Mouse (Mus musculus): ENCODE measurements around the gene Scrn1. TPM values are rescaled to one million over a fixed set of nuclear protein-coding genes. Genes with fewer than 3 reads are reported as not detected.
A peak's percentile ranks its signal among the peaks of the same experiment; 100 is the strongest.

Scrn1 gene
- polyA plus RNA-seq, 1 experiment from 2014 or later: 6.4 TPM

DNA sequence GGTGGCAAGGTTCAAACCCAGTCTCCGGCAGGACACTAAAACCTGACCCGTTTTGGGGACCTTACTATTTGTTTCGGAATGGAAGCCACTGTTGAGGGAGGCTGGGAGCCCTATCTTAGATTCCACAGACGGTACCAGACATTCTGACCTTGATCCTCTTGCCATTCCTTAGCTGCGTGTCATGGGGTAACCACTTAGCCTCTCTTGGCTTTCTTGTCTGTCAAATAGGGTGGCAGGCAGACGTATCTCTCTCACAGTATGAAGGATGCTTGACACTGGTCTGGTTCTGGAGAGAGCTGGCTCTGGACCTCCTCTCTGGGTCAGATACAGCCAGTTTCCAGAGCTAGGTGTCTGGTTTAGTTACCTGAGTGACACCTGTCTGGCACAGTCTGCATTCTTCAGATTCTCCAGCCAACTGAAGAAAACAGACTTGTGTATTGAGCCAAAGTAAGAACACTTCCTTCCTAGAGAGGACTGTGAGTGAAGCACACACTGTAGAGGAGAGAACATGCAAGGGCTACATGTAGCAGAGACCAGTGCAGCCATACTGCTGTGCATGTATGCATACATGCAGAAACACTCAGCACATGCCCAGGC, 80.2 kb downstream of the Scrn1 start:
- Histone ChIP-seq H3K36me3 (no peaks in the 10 kb centered on the region), H3K4me1 (peaks cover 13% of the 10 kb centered on the region), H3K27me3 (peaks cover 43% of the 10 kb centered on the region), H3K4me2 (peak overlapping the region; percentile 48), H3K4me3 (no peak overlapping the region), H3K27ac (no peak overlapping the region), H3K9ac (no peak overlapping the region), H3K9me3 (no peaks in the 10 kb centered on the region)
- ATAC-seq (ENCODE audit: insufficient number of reproducible peaks, low FRiP score, low TSS enrichment, low read depth): 0 out of 2 replicates have a peak, but pooled peaks have one; percentile 10
- 26% methylated on average over 6 of the region's 6 CpGs for WGBS

DNA sequence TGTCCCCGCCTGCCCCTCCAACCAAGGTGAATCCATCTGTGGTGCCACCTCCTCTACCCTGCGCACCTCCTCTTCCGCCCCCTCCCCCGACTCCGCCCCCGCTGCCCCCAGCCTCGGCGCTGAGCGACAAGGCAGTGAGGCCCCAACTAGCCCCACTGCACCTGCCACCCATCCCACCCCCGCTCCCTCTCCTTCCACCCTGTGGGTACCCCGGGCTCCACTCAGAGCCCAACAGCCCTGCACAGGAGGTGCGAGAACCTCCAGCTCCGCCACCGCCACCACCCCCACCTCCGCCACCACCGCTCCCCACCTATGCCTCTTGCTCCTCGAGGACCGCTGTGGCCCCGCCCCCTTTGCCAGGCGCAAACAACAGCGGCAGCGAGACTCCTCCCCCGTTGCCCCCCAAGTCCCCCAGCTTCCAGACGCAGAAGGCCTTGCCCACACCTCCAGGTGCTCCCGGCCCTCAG, 80.8 kb downstream of the Scrn1 start:
- no peaks in the 10 kb centered on the region for H3K36me3 ChIP-seq
- peak overlapping the region; percentile 27 for H3K4me3 ChIP-seq
- peaks cover 13% of the 10 kb centered on the region for H3K4me1 ChIP-seq
- H3K9me3 ChIP-seq: no peaks in the 10 kb centered on the region
- peaks cover 43% of the 10 kb centered on the region for H3K27me3 ChIP-seq
- peak overlapping the region; percentile 48 for H3K4me2 ChIP-seq
- no peak overlapping the region for H3K27ac ChIP-seq
- H3K9ac ChIP-seq: no peak overlapping the region
- WGBS: 3% methylated on average over 24 of the region's 25 CpGs
- ATAC-seq (ENCODE audit: insufficient number of reproducible peaks, low FRiP score, low TSS enrichment, low read depth): peak; percentile 30; the same call in 1 of the 2 replicates

DNA sequence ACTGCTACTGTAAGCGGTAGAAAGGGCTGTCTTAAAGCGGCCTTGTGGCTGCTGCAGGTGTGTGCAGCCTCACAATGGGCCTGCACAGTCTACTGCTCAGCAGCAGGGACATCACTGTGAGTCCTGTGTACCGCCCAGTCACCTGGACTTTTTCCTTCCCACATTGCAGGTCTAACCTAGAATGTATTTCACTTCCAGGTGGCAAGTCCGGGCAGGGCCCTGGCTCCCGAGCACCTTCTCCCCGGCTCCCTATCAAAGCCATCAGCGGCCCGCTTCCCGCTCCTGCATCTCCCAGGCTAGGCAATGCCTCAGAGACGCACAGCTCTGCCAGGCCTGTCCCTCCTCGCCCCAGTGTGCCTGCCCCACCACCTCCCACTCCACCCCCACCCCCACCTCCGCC, 81.3 kb downstream of the Scrn1 start:
- Histone ChIP-seq H3K27ac (no peak overlapping the region), H3K4me2 (peak overlapping the region; percentile 48), H3K9ac (no peak overlapping the region), H3K4me3 (no peak overlapping the region), H3K27me3 (peaks cover 43% of the 10 kb centered on the region), H3K4me1 (peaks cover 13% of the 10 kb centered on the region), H3K9me3 (no peaks in the 10 kb centered on the region), H3K36me3 (no peaks in the 10 kb centered on the region)
- WGBS: 24% methylated on average over 11 of the region's 12 CpGs
- peak; percentile 9; the same call in 1 of the 2 replicates for ATAC-seq (ENCODE audit: insufficient number of reproducible peaks, low FRiP score, low TSS enrichment, low read depth)

DNA sequence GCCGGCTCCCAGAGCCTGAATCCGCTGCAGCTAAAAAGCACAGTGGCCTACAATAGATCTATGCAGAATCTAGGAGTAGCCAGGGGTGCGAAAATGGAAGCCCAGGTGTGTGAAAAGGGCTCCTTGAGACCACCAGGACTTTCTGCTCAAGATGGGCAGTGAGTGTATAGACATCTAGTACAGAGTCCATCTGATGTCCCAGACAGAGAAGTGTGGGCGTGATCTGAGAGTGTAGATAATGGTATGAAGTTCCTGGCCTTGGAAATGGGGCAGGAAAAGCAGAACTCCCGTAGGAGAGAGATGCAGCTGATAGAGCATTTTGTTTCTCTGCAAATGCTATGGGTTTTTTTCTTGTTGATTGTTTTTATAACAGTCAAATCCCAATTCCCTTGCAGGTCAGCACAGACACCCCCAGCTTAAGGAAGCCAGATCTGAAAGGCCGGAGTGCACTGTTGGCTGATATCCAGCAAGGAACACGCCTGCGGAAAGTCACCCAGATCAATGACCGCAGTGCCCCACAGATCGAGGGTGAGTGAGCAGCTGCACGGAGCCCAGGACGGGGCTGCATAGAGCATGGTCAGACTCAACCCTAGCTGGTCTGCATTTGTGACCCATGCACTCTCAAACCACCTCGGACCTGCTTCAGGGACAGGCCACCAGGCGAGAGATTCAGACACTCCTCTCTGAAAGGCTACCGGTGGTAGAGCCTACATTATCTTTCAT, 84.7 kb downstream of the Scrn1 start:
- H3K27me3 ChIP-seq: peaks cover 25% of the 10 kb centered on the region
- no peak overlapping the region for H3K4me2 ChIP-seq
- no peak overlapping the region for H3K4me3 ChIP-seq
- H3K36me3 ChIP-seq: no peaks in the 10 kb centered on the region
- WGBS: 83% methylated on average over 15 of the region's 15 CpGs
- peaks cover 15% of the 10 kb centered on the region for H3K4me1 ChIP-seq
- no peak overlapping the region for H3K9ac ChIP-seq
- no peak for ATAC-seq (ENCODE audit: insufficient number of reproducible peaks, low FRiP score, low TSS enrichment, low read depth)
- H3K9me3 ChIP-seq: no peaks in the 10 kb centered on the region
- no peak overlapping the region for H3K27ac ChIP-seq

DNA sequence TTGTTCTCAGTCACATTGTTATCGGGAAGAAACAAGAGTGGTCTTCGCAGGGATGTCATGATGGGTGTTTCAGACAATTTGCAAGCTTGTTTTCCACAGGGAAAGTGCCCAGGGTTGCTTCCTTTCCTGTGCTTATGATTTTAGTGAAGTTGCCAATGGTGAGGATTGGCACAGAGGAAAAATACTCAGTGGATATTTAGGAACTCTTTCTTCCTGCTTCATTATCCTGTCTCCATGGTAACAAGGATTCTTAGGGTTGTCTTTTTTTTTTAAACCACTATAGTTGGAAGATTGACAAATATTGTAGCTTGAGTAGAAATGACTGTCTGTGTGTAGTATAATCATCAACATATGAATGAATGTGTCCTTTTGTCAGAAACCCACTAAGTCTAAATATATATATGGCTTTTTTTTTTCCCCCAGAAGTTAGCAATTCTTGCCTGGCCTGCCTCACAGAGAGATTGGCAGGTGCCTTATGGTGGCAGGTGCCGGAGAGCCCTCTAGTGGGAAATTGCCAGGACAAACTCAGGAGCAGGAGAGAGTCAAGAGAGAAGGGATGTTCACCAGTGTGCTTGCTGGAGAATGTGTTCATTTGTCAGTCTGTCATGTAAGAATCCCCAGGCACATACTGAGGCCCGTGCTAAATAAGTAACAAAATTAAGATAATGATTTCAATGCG, 87.5 kb downstream of the Scrn1 start:
- Histone ChIP-seq H3K4me1 (peaks cover 12% of the 10 kb centered on the region; the same call in 1 of the 2 replicates), H3K27me3 (peaks cover 5% of the 10 kb centered on the region; the same call in 1 of the 2 replicates), H3K4me3 (no peak overlapping the region), H3K36me3 (no peaks in the 10 kb centered on the region), H3K9me3 (no peaks in the 10 kb centered on the region), H3K4me2 (no peak overlapping the region), H3K9ac (no peak overlapping the region), H3K27ac (no peak overlapping the region)
- WGBS: 63% methylated on average over 5 of the region's 5 CpGs
- ATAC-seq (ENCODE audit: insufficient number of reproducible peaks, low FRiP score, low TSS enrichment, low read depth): no peak

DNA sequence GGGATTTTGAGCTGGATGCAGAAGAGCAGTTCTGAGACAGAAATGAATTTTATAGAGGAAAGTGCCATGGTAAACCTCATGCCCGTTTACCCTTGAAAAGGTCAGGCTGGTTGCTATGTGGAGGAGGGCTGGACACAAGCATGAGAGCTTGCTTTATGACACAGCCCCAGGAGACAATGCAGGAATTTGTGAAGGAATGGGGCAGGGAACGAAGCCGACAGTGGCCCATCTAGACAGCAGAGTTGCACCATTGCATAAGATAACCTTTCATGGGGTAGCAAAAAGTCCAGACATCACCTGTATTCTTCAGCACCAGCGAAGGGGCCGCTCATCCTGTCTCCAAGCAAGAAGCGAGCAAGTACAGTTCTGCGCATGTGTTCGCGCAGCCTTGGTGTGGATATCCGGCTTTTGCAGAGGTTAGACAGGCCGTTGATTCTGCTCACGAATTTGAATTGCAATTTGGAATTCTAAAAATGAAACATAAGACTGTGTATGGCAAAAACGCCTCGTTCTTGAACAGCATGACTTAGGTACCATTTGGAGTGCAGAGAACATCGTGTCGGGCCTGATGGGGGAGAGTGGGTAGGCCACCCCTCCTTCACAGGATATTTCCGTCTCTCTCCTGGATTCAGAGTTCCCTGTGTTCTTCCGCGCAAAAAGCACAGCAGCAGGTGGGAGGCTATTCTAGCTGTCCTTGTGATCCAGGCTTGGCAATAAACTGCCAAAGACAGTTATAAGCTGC, 90.2 kb downstream of the Scrn1 start:
- no peak overlapping the region for H3K27ac ChIP-seq
- no peak for ATAC-seq (ENCODE audit: insufficient number of reproducible peaks, low FRiP score, low TSS enrichment, low read depth)
- no peaks in the 10 kb centered on the region for H3K36me3 ChIP-seq
- H3K4me1 ChIP-seq: peaks cover 12% of the 10 kb centered on the region; the same call in 1 of the 2 replicates
- H3K4me3 ChIP-seq: no peak overlapping the region
- H3K9me3 ChIP-seq: no peaks in the 10 kb centered on the region
- no peaks in the 10 kb centered on the region for H3K27me3 ChIP-seq
- no peak overlapping the region for H3K4me2 ChIP-seq
- 70% methylated on average over 19 of the region's 19 CpGs for WGBS
- H3K9ac ChIP-seq: no peak overlapping the region

DNA sequence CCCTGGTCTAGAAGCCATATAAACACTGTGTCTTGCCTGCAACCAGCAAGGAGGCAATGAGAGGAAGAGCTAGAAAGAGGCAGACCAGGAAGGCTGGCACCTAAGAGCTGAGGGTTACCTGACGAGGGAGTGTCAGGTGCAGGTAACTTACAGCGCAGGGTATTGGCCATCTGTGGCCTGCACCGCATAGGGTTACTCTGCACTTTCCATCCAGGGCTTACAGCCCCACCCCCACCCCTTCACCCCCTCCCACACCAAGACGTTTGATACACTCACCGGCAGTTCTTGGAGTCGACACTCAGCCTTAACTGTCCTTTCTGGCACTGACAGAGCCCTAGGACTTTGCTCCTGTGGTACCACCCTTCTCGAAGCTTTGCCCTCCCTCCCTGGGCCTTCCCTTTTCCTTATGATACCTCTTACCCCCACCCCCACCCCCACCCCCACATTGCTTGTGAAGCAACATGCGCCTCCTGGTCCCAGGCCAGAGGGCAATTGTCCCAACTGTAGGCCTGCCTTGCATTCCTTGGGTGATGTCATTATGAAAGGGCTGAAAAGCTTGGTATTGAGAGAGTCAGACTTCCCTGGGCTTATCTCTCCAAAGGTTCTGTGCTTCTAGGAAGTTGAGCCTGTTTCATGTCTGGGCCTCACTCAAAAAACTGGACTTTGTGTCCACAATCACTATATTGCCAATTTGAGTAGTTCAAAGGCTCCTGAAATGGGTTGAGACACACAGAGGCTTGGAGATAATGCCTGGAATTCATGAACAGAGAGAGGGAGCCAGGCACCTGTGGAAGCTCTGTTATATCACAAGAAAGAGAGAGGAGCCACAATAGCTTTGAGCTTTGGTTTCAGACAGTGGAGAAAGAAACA, 93.2 kb downstream of the Scrn1 start:
- Histone ChIP-seq H3K4me2 (no peak overlapping the region), H3K36me3 (no peaks in the 10 kb centered on the region), H3K4me1 (peaks cover 12% of the 10 kb centered on the region; the same call in 1 of the 2 replicates), H3K9ac (no peak overlapping the region), H3K27ac (no peak overlapping the region), H3K27me3 (no peaks in the 10 kb centered on the region), H3K4me3 (no peak overlapping the region), H3K9me3 (no peaks in the 10 kb centered on the region)
- 70% methylated on average over 8 of the region's 8 CpGs for WGBS
- no peak for ATAC-seq (ENCODE audit: insufficient number of reproducible peaks, low FRiP score, low TSS enrichment, low read depth)

DNA sequence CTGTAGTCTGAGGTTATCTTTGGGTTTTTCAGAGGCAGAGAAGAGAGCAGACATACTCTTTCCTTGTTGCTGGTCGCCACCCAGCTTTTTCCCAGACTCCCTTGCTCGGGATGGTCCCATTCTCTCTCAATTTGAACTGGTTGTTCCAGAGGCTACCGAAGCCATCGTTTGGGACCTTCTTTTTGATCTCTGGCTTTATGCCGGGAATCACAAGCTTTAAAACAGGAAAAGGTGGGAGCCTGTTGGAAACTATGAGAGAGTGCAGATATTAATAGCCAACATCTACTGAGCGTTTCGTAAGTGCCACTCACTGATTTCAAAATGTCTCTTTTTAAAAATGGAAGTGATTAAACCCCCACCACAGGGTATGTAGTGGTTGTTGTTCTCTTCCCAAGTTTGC, 94.4 kb downstream of the Scrn1 start:
- peaks cover 12% of the 10 kb centered on the region; the same call in 1 of the 2 replicates for H3K4me1 ChIP-seq
- no peaks in the 10 kb centered on the region for H3K36me3 ChIP-seq
- H3K4me3 ChIP-seq: no peak overlapping the region
- no peak for ATAC-seq (ENCODE audit: insufficient number of reproducible peaks, low FRiP score, low TSS enrichment, low read depth)
- WGBS: 76% methylated on average over 7 of the region's 7 CpGs
- H3K9ac ChIP-seq: no peak overlapping the region
- H3K27ac ChIP-seq: no peak overlapping the region
- H3K27me3 ChIP-seq: no peaks in the 10 kb centered on the region
- no peak overlapping the region for H3K4me2 ChIP-seq
- H3K9me3 ChIP-seq: no peaks in the 10 kb centered on the region

DNA sequence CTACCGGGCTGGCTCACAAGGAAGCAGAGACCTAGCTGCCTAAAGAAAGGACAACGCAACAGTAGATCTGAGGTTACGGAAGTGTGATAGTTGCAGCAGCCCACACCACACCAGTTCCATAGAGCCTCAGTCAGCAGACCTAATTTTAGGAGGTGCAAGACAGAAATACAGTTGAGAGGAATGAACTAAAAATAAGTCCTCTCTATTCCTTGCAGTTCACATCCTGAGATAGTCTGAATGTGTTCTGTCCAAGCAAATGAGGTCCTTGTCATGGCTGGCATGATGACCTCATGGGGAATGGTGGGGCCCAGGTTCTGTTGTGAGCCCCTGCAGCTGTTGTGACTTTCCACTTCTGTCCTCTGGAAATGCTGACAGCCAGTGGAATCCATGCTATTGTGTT, 98.9 kb downstream of the Scrn1 start:
- Histone ChIP-seq H3K27me3 (no peaks in the 10 kb centered on the region), H3K36me3 (no peaks in the 10 kb centered on the region), H3K9me3 (no peaks in the 10 kb centered on the region), H3K27ac (no peak overlapping the region), H3K4me3 (no peak overlapping the region), H3K4me1 (no peaks in the 10 kb centered on the region), H3K9ac (no peak overlapping the region), H3K4me2 (no peak overlapping the region)
- ATAC-seq (ENCODE audit: insufficient number of reproducible peaks, low FRiP score, low TSS enrichment, low read depth): no peak
- 89% methylated on average over 3 of the region's 3 CpGs for WGBS

DNA sequence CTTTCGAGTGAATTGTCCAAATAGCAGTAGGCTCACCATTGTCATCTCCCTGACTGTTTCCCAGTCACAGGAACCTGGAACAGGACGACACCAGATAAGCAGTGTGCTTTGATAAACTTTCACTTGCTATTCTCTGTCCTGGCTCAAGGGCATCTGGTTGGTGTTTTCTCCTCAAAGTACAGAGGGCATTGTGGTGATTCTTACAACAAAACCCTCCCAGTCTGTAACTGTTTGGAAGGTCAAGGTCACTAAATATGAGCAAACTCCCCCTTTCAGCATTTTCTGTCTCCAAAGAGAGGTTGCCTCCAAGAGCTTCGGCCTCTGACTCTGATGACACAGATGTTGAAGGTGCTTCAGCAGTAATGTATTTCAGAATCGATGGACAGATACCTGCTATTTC, 101.4 kb downstream of the Scrn1 start:
- H3K4me1 ChIP-seq: peaks cover 5% of the 10 kb centered on the region; the same call in 1 of the 2 replicates
- no peak overlapping the region for H3K4me2 ChIP-seq
- 82% methylated on average over 4 of the region's 4 CpGs for WGBS
- no peaks in the 10 kb centered on the region for H3K27me3 ChIP-seq
- ATAC-seq (ENCODE audit: insufficient number of reproducible peaks, low FRiP score, low TSS enrichment, low read depth): no peak
- no peak overlapping the region for H3K9ac ChIP-seq
- no peaks in the 10 kb centered on the region for H3K36me3 ChIP-seq
- H3K27ac ChIP-seq: no peak overlapping the region
- no peak overlapping the region for H3K4me3 ChIP-seq
- H3K9me3 ChIP-seq: no peaks in the 10 kb centered on the region

Measured in limb, embryonic 15.5 days (tissue).